Mouse (Mus musculus) kidney, adult 2 months (tissue): ENCODE data around the gene Fam168b.

Experiments used
- CTCF ChIP-seq: fragments of 200-500 bp; conservative IDR thresholded peaks from 2 replicates; pipeline ENCODE4 v1.5.1; 2011; ENCODE audit warnings: low read depth, mild to moderate bottlenecking, control low read depth, low read length, moderate library complexity, mixed read lengths; ENCODE audit not compliant: insufficient read depth, insufficient read length
- POLR2A ChIP-seq: fragments of 200-500 bp; IDR thresholded peaks from one replicate; pipeline ENCODE4 v1.6.1; 2011; ENCODE audit warnings: low read depth, low read length, control low read depth

DNA sequence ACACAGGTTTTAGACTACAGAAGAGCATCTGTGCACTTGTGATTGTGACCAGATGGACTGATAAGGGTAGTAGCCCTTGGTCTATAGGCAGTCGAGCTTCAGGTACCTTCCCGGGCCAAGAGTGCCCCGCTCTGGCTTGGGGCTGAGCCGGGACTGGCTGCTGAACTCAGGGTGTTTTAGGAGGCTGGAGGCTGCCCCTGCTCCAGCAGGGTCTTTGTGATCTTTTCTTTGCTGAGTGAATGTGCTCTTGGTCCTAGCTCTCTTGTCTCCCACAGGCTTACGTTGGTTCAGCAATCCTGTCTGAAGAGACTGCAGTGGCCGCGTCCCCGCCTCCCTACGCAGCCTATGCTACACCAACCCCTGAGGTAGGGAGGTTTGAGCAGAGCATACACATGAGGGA is 23.0 kb upstream of the Fam168b start:
- TF ChIP-seq CTCF (no peak), POLR2A (no peak)
